Mouse (Mus musculus): ENCODE measurements around the gene Dhx16. TPM values are rescaled to one million over a fixed set of nuclear protein-coding genes. Genes with fewer than 3 reads are reported as not detected.

Dhx16 gene
- total RNA-seq, 1 experiment from 2014 or later = 39.1 TPM

- no peak for ATAC-seq (replicated peaks in 1 of 2; ENCODE audit: insufficient read depth in 1 of 2, low FRiP score in 2 of 2, low TSS enrichment in 1 of 2, low read depth in 1 of 2, poor library complexity in 2 of 2, severe bottlenecking in 2 of 2)
These were observed 36.1 kb upstream of the Dhx16 start for GRCm38 (mm10) chr17:35843514-35843913.

GRCm38 (mm10) chr17:35848112-35848511 lies 31.5 kb upstream of the Dhx16 start:
- ATAC-seq (replicated peaks in 1 of 2; ENCODE audit: insufficient read depth in 1 of 2, low FRiP score in 2 of 2, low TSS enrichment in 1 of 2, low read depth in 1 of 2, poor library complexity in 2 of 2, severe bottlenecking in 2 of 2) = peak in 1 of 2 experiments; percentile 36; a peak in 2 of 4 replicates

GRCm38 (mm10) chr17:35850974-35851373 lies 28.6 kb upstream of the Dhx16 start:
- ATAC-seq (replicated peaks in 1 of 2; ENCODE audit: insufficient read depth in 1 of 2, low FRiP score in 2 of 2, low TSS enrichment in 1 of 2, low read depth in 1 of 2, poor library complexity in 2 of 2, severe bottlenecking in 2 of 2) = no peak; a peak in 1 of 4 replicates

- ATAC-seq (replicated peaks in 1 of 2; ENCODE audit: insufficient read depth in 1 of 2, low FRiP score in 2 of 2, low TSS enrichment in 1 of 2, low read depth in 1 of 2, poor library complexity in 2 of 2, severe bottlenecking in 2 of 2) = no peak
These were observed 20.2 kb upstream of the Dhx16 start for GRCm38 (mm10) chr17:35859371-35859770.

- ATAC-seq (replicated peaks in 1 of 2; ENCODE audit: insufficient read depth in 1 of 2, low FRiP score in 2 of 2, low TSS enrichment in 1 of 2, low read depth in 1 of 2, poor library complexity in 2 of 2, severe bottlenecking in 2 of 2) = no peak
These were observed 19.8 kb upstream of the Dhx16 start for GRCm38 (mm10) chr17:35859835-35860234.

GRCm38 (mm10) chr17:35860831-35861197 lies 18.8 kb upstream of the Dhx16 start:
- no peak for ATAC-seq (replicated peaks in 1 of 2; ENCODE audit: insufficient read depth in 1 of 2, low FRiP score in 2 of 2, low TSS enrichment in 1 of 2, low read depth in 1 of 2, poor library complexity in 2 of 2, severe bottlenecking in 2 of 2)

- ATAC-seq (replicated peaks in 1 of 2; ENCODE audit: insufficient read depth in 1 of 2, low FRiP score in 2 of 2, low TSS enrichment in 1 of 2, low read depth in 1 of 2, poor library complexity in 2 of 2, severe bottlenecking in 2 of 2) = peak; percentile 71 to 90
These were observed 18.3 kb upstream of the Dhx16 start, which contains the start of gene Nrm for GRCm38 (mm10) chr17:35861198-35861857. Gene Nrm, plus strand, starts transcription at chr17:35861318.

GRCm38 (mm10) chr17:35864832-35865353 lies 14.7 kb upstream of the Dhx16 start:
- no peak for ATAC-seq (replicated peaks in 1 of 2; ENCODE audit: insufficient read depth in 1 of 2, low FRiP score in 2 of 2, low TSS enrichment in 1 of 2, low read depth in 1 of 2, poor library complexity in 2 of 2, severe bottlenecking in 2 of 2)

- no peak for ATAC-seq (replicated peaks in 1 of 2; ENCODE audit: insufficient read depth in 1 of 2, low FRiP score in 2 of 2, low TSS enrichment in 1 of 2, low read depth in 1 of 2, poor library complexity in 2 of 2, severe bottlenecking in 2 of 2)
These were observed 13.9 kb upstream of the Dhx16 start, which contains the start of gene Ppp1r18 for GRCm38 (mm10) chr17:35865481-35866280. Gene Ppp1r18, plus strand, starts transcription at chr17:35865593.

GRCm38 (mm10) chr17:35866281-35866831 lies 13.3 kb upstream of the Dhx16 start:
- no peak for ATAC-seq (replicated peaks in 1 of 2; ENCODE audit: insufficient read depth in 1 of 2, low FRiP score in 2 of 2, low TSS enrichment in 1 of 2, low read depth in 1 of 2, poor library complexity in 2 of 2, severe bottlenecking in 2 of 2)

GRCm38 (mm10) chr17:35866911-35867890 lies 12.4 kb upstream of the Dhx16 start:
- ATAC-seq (replicated peaks in 1 of 2; ENCODE audit: insufficient read depth in 1 of 2, low FRiP score in 2 of 2, low TSS enrichment in 1 of 2, low read depth in 1 of 2, poor library complexity in 2 of 2, severe bottlenecking in 2 of 2) = no peak

- 0 out of 4 replicates have a peak, but pooled peaks of 1 of the 2 experiments have one; percentile 4 for ATAC-seq (replicated peaks in 1 of 2; ENCODE audit: insufficient read depth in 1 of 2, low FRiP score in 2 of 2, low TSS enrichment in 1 of 2, low read depth in 1 of 2, poor library complexity in 2 of 2, severe bottlenecking in 2 of 2)
These were observed 11.3 kb upstream of the Dhx16 start for GRCm38 (mm10) chr17:35868165-35868820.

GRCm38 (mm10) chr17:35868961-35869345 lies 10.7 kb upstream of the Dhx16 start:
- no peak for ATAC-seq (replicated peaks in 1 of 2; ENCODE audit: insufficient read depth in 1 of 2, low FRiP score in 2 of 2, low TSS enrichment in 1 of 2, low read depth in 1 of 2, poor library complexity in 2 of 2, severe bottlenecking in 2 of 2)

GRCm38 (mm10) chr17:35869346-35870067 lies 10.1 kb upstream of the Dhx16 start:
- no peak for ATAC-seq (replicated peaks in 1 of 2; ENCODE audit: insufficient read depth in 1 of 2, low FRiP score in 2 of 2, low TSS enrichment in 1 of 2, low read depth in 1 of 2, poor library complexity in 2 of 2, severe bottlenecking in 2 of 2)

GRCm38 (mm10) chr17:35870151-35870883 lies 9.3 kb upstream of the Dhx16 start:
- ATAC-seq (replicated peaks in 1 of 2; ENCODE audit: insufficient read depth in 1 of 2, low FRiP score in 2 of 2, low TSS enrichment in 1 of 2, low read depth in 1 of 2, poor library complexity in 2 of 2, severe bottlenecking in 2 of 2) = peak; percentile 75 to 76
